Mouse (Mus musculus) heart, adult 8-10 months (tissue): Measurements from ENCODE around the gene 4930583I09Rik. TPM values are rescaled to one million over a fixed set of nuclear protein-coding genes. Genes with fewer than 3 reads are reported as not detected.

Source experiments
- DNase-seq: peaks from one replicate; pipeline ENCODE4 v3.0.0; 2022; ENCODE audit warnings: low spot score
- total RNA-seq, 4 experiments: library from RNA; stranded (reverse); gene quantifications; 2 replicates each; pipeline ENCODE4 v1.2.4; 2022

The 4930583I09Rik gene
- not detected for total RNA-seq

DNA sequence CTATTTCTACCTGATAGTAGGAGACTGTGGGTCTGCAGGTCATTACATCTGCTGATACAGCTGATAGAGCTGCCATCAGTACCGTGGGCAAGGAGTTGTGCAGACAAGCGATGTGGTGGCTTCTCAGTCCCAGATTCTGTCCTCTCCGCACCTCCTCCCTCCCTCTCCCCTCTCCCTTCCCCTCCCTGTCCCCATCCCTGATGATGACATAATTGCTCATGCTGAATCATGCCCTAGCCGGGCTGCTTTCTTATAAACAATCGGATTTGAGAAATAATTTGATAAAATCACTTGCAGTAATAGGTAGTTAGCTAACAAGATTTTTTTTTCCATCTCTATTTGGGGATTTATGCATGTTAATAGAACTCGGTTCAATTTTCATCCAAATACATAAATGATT, at the start of gene 4930583I09Rik:
TSS of gene 4930583I09Rik (minus strand) at position 144 of the 400 bp plus-strand sequence.
- no peak for DNase-seq

DNA sequence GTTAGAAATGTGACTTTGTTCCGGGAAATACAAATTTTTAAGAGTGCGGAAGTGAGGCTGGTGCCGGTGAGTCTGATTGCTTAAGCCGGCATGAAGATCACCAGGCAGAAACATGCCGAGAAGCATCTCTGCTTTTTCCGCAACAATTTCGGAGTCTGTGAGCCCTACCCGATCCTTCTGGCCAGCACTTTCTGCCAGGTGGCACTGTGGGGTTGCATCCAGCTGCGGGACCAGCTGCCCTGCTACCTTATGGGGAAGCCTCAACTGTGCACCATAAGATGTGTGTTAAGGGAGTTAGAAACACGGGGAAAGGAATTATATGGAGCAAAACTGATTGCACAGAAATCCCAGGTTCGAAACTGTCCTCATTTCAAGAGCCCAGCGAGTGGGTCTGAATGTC, 40.2 kb upstream of the 4930583I09Rik start:
- DNase-seq: no peak

- DNase-seq: peak; percentile 39
Observed at GRCm38 (mm10) chr17:64873651-64874072, 37.8 kb upstream of the 4930583I09Rik start.

GRCm38 (mm10) chr17:64863817-64864216, 27.9 kb upstream of the 4930583I09Rik start:
- no peak for DNase-seq

- DNase-seq: no peak
Observed at GRCm38 (mm10) chr17:64860963-64861362, 25.1 kb upstream of the 4930583I09Rik start.

GRCm38 (mm10) chr17:64858848-64859247, 23.0 kb upstream of the 4930583I09Rik start:
- no peak for DNase-seq

GRCm38 (mm10) chr17:64848031-64848430, 12.2 kb upstream of the 4930583I09Rik start:
- no peak for DNase-seq

- DNase-seq: no peak
Observed at GRCm38 (mm10) chr17:64846654-64847053, 10.8 kb upstream of the 4930583I09Rik start.

- no peak for DNase-seq
Observed at GRCm38 (mm10) chr17:64836892-64837291, 1.0 kb upstream of the 4930583I09Rik start.

GRCm38 (mm10) chr17:64836352-64836751, 481 bp upstream of the 4930583I09Rik start:
- no peak for DNase-seq

DNA sequence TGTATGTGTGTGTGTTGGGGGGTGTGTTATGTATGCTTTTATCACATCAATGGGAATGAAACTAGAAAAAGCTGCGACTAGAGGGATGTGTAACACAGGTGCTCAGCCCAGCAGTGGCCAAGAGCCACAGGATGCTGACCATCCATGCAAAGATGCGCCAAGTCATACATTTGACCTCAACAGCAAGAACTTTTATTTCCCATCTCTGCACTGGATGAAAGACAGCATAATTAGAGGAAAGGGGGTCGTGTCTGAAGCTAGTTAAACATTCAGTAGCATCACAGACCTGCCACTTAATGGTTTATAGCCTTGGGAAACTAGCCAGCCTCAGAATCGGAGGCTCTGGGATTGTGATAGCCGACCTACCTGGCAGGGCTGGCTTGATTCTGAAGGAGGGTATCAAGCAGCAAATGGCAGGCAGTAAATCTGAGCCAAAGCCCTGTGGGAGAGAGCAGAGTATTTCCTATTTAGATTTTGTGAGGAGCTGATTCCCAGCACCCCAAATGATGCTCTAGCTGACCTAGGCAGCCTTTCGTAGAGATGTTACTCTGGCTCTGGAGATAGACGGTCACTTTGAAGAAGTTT, 1.9 kb downstream of the 4930583I09Rik start:
- no peak for DNase-seq

GRCm38 (mm10) chr17:64833071-64833470, 2.8 kb downstream of the 4930583I09Rik start:
- no peak for DNase-seq

GRCm38 (mm10) chr17:64827482-64827881, 8.4 kb downstream of the 4930583I09Rik start:
- no peak for DNase-seq

GRCm38 (mm10) chr17:64826843-64827242, 9.0 kb downstream of the 4930583I09Rik start:
- no peak for DNase-seq

DNA sequence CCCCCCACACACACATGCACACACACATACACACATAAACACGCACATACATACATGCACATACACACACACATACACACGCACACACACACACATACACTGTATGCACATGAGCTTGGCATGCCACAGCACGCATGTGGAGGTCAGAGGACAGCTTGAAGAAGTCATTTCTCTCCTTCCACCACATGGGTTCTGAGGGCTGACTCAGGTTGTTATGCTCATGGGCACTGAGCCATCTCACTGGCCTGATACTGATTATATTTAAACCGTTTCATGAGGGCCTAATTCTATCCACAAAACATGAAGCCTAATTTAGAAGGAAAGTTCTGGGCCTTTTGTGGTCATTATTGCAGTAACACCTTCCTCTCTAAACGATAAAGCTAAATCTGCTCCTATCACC, 13.3 kb downstream of the 4930583I09Rik start:
- DNase-seq: no peak

GRCm38 (mm10) chr17:64820841-64821593, 14.9 kb downstream of the 4930583I09Rik start:
- no peak for DNase-seq

- DNase-seq: no peak
Observed at GRCm38 (mm10) chr17:64816298-64816697, 19.6 kb downstream of the 4930583I09Rik start.

- DNase-seq: no peak
Observed at GRCm38 (mm10) chr17:64815806-64816205, 20.1 kb downstream of the 4930583I09Rik start.

GRCm38 (mm10) chr17:64813568-64813967, 22.3 kb downstream of the 4930583I09Rik start:
- DNase-seq: no peak

GRCm38 (mm10) chr17:64806035-64806589, 29.8 kb downstream of the 4930583I09Rik start:
- no peak for DNase-seq

- no peak for DNase-seq
Observed at GRCm38 (mm10) chr17:64804375-64805124, 31.3 kb downstream of the 4930583I09Rik start.

GRCm38 (mm10) chr17:64802956-64803275, 33.0 kb downstream of the 4930583I09Rik start:
- no peak for DNase-seq
